Mouse (Mus musculus) intestine, embryonic 14.5 days (tissue): ENCODE measurements around the gene Ccdc187. TPM values are rescaled to one million over a fixed set of nuclear protein-coding genes. Genes with fewer than 3 reads are reported as not detected.

ENCODE experiments used
- ATAC-seq: fragments of 200-750 bp; cut with Nextera tagmentation; replicated peaks from 2 replicates; pipeline ENCODE4 v1.8.0; 2017; ENCODE audit warnings: low read depth, moderate number of reproducible peaks, moderate TSS enrichment, moderate library complexity; ENCODE audit not compliant: low FRiP score, low TSS enrichment
- DNase-seq: peaks from one replicate; pipeline ENCODE4 v3.0.0-alpha.2; 2018; ENCODE audit warnings: low spot score
- H3K27ac ChIP-seq: fragments of 300-500 bp; sonication (generic); 2 replicates; pipeline ENCODE4 v1.5.1; 2014; ENCODE audit warnings: low read depth, mild to moderate bottlenecking, control low read depth
- H3K27me3 ChIP-seq: fragments of 300-500 bp; sonication (generic); replicated peaks from 2 replicates; pipeline ENCODE4 v1.6.1; 2014; ENCODE audit warnings: low read length, control low read depth; ENCODE audit not compliant: control insufficient read depth, insufficient read depth
- H3K36me3 ChIP-seq: fragments of 300-500 bp; sonication (generic); 2 replicates; pipeline ENCODE4 v1.6.1; 2014; ENCODE audit warnings: low read length, control low read depth; ENCODE audit not compliant: control insufficient read depth, insufficient read depth
- H3K4me1 ChIP-seq: fragments of 300-500 bp; sonication (generic); replicated peaks from 2 replicates; pipeline ENCODE4 v1.6.1; 2014; ENCODE audit warnings: low read length, control low read depth, mixed read lengths; ENCODE audit not compliant: control insufficient read depth, insufficient read depth
- H3K4me2 ChIP-seq: fragments of 300-500 bp; sonication (generic); 2 replicates; pipeline ENCODE4 v1.6.1; 2014; ENCODE audit warnings: low read length
- H3K4me3 ChIP-seq: fragments of 300-500 bp; sonication (generic); 2 replicates; pipeline ENCODE4 v1.5.1; 2014; ENCODE audit warnings: low read depth, low read length, control low read depth, mixed read lengths
- H3K9ac ChIP-seq: fragments of 300-500 bp; sonication (generic); 2 replicates; pipeline ENCODE4 v1.6.1; 2014; ENCODE audit warnings: mild to moderate bottlenecking, low read length
- H3K9me3 ChIP-seq: fragments of 300-500 bp; sonication (generic); 2 replicates; pipeline ENCODE4 v1.6.1; 2016; ENCODE audit warnings: low read length, control low read depth; ENCODE audit not compliant: control insufficient read depth
- WGBS: fragments of 180-500 bp; shearing (Covaris S2); extraction: QIAGEN DNeasy Blood & Tissue Kit; methylation state at CpG from one replicate; pipeline ENCODE4 v1.1.7; 2014; 5-methylcytosine and 5-hydroxymethylcytosine counted together
- polyA plus RNA-seq: library from polyadenylated mRNA; unstranded; fragments of >200 nt; fragmentation: Nextera tagmentation; extraction: Ambion mirVana; gene quantifications from 2 replicates; pipeline ENCODE4 v1.2.1, GENCODE M21; 2014

Ccdc187 gene
- polyA plus RNA-seq, 1 experiment from 2014 or later, result 0.50 TPM

- no peak overlapping the region for H3K27ac ChIP-seq
- H3K4me2 ChIP-seq, result no peak overlapping the region
- DNase-seq (no peak), ATAC-seq (no peak)
- no peak overlapping the region for H3K4me3 ChIP-seq
- peaks cover 11% of the 10 kb centered on the region for H3K36me3 ChIP-seq
- H3K27me3 ChIP-seq, result no peaks in the 10 kb centered on the region
- H3K9me3 ChIP-seq, result no peaks in the 10 kb centered on the region
- H3K9ac ChIP-seq, result no peak overlapping the region
- WGBS, result 88% methylated on average over 3 of the region's 3 CpGs
- H3K4me1 ChIP-seq, result peaks cover 39% of the 10 kb centered on the region
Observed at GRCm38 (mm10) chr2:26317991-26318672, 23.8 kb upstream of the Ccdc187 start.

GRCm38 (mm10) chr2:26317371-26317770 is 23.0 kb upstream of the Ccdc187 start:
- peaks cover 5% of the 10 kb centered on the region; the same call in 1 of the 2 replicates for H3K36me3 ChIP-seq
- peak overlapping the region; percentile 95; the same call in 1 of the 2 replicates for H3K27ac ChIP-seq
- H3K9ac ChIP-seq, result peak overlapping the region; percentile 93; the same call in 1 of the 2 replicates
- H3K9me3 ChIP-seq, result no peaks in the 10 kb centered on the region
- 61% methylated on average over 3 of the region's 3 CpGs for WGBS
- H3K4me3 ChIP-seq, result 0 out of 2 replicates have a peak overlapping the region, but pooled peaks have one; percentile 85
- DNase-seq (no peak), ATAC-seq (no peak)
- H3K4me2 ChIP-seq, result peak overlapping the region; percentile 96
- H3K4me1 ChIP-seq, result peaks cover 39% of the 10 kb centered on the region
- no peaks in the 10 kb centered on the region for H3K27me3 ChIP-seq

GRCm38 (mm10) chr2:26316576-26317246 is 22.4 kb upstream of the Ccdc187 start:
- peak overlapping the region; percentile 85 for H3K4me3 ChIP-seq
- no peaks in the 10 kb centered on the region for H3K27me3 ChIP-seq
- ATAC-seq (no peak), DNase-seq (no peak)
- H3K36me3 ChIP-seq, result no peaks in the 10 kb centered on the region
- H3K9me3 ChIP-seq, result no peaks in the 10 kb centered on the region
- H3K27ac ChIP-seq, result peak overlapping the region; percentile 95
- 48% methylated on average over 9 of the region's 9 CpGs for WGBS
- H3K9ac ChIP-seq, result peak overlapping the region; percentile 93
- H3K4me1 ChIP-seq, result peaks cover 39% of the 10 kb centered on the region
- peak overlapping the region; percentile 96 for H3K4me2 ChIP-seq

GRCm38 (mm10) chr2:26315925-26316311 is 21.6 kb upstream of the Ccdc187 start:
- peak; percentile 84 for DNase-seq
- H3K4me2 ChIP-seq, result peak overlapping the region; percentile 96
- peak; percentile 41 for ATAC-seq
- WGBS, result under 1% methylated on average over 11 of the region's 11 CpGs
- H3K4me3 ChIP-seq, result peak overlapping the region; percentile 85
- H3K9me3 ChIP-seq, result no peaks in the 10 kb centered on the region
- peak overlapping the region; percentile 95 for H3K27ac ChIP-seq
- H3K36me3 ChIP-seq, result no peaks in the 10 kb centered on the region
- peaks cover 39% of the 10 kb centered on the region for H3K4me1 ChIP-seq
- no peaks in the 10 kb centered on the region for H3K27me3 ChIP-seq
- H3K9ac ChIP-seq, result peak overlapping the region; percentile 93

- ATAC-seq, result peak; percentile 89
- Histone ChIP-seq H3K27ac (peak within 1 kb of the TSS; percentile 95), H3K4me1 (peaks cover 39% of the 10 kb centered on the region)
Observed at GRCm38 (mm10) chr2:26315072-26315924, 20.9 kb upstream of the Ccdc187 start, which contains the start of gene Gpsm1. Gene Gpsm1 (plus strand): TSS chr2:26315515.

GRCm38 (mm10) chr2:26314281-26315071 is 20.1 kb upstream of the Ccdc187 start:
- 28% methylated on average over 13 of the region's 13 CpGs for WGBS
- peak overlapping the region; percentile 85; the same call in 1 of the 2 replicates for H3K4me3 ChIP-seq
- H3K4me2 ChIP-seq, result peak overlapping the region; percentile 96
- H3K4me1 ChIP-seq, result peaks cover 46% of the 10 kb centered on the region
- H3K27ac ChIP-seq, result peak overlapping the region; percentile 95
- no peaks in the 10 kb centered on the region for H3K27me3 ChIP-seq
- no peaks in the 10 kb centered on the region for H3K9me3 ChIP-seq
- ATAC-seq (no peak), DNase-seq (no peak)
- no peaks in the 10 kb centered on the region for H3K36me3 ChIP-seq
- H3K9ac ChIP-seq, result peak overlapping the region; percentile 93; the same call in 1 of the 2 replicates

More at GRCm38 (mm10) chr2:26315072-26315924, 20.9 kb upstream of the Ccdc187 start, which contains the start of gene Gpsm1:
- H3K4me2 ChIP-seq, result peak within 1 kb of the TSS; percentile 96
- H3K27me3 ChIP-seq, result no peaks in the 10 kb centered on the region
- H3K9ac ChIP-seq, result peak within 1 kb of the TSS; percentile 93
- DNase-seq, result peak; percentile 88
- peak within 1 kb of the TSS; percentile 85 for H3K4me3 ChIP-seq
- 1% methylated on average over 44 of the region's 66 CpGs for WGBS
- no peaks in the 10 kb centered on the region for H3K36me3 ChIP-seq
- no peaks in the 10 kb centered on the region for H3K9me3 ChIP-seq

GRCm38 (mm10) chr2:26313394-26313793 is 19.0 kb upstream of the Ccdc187 start:
- DNase-seq, result no peak
- H3K4me2 ChIP-seq, result no peak overlapping the region
- H3K9ac ChIP-seq, result no peak overlapping the region
- no peak overlapping the region for H3K27ac ChIP-seq
- H3K27me3 ChIP-seq, result no peaks in the 10 kb centered on the region
- no peaks in the 10 kb centered on the region for H3K9me3 ChIP-seq
- H3K36me3 ChIP-seq, result no peaks in the 10 kb centered on the region
- H3K4me1 ChIP-seq, result peaks cover 46% of the 10 kb centered on the region
- 90% methylated on average over 1 of the region's 1 CpGs for WGBS
- no peak for ATAC-seq
- H3K4me3 ChIP-seq, result no peak overlapping the region
